Mouse (Mus musculus) kidney, postnatal 0 days (tissue): ENCODE results near the gene Selenoh. TPM values are rescaled to one million over a fixed set of nuclear protein-coding genes. Genes with fewer than 3 reads are reported as not detected.
A peak's percentile ranks its signal among the peaks of the same experiment; 100 is the strongest.

Source experiments
- ATAC-seq: fragments of 200-750 bp; cut with Nextera tagmentation; replicated peaks from 2 replicates; pipeline ENCODE4 v1.8.0; 2017; ENCODE audit warnings: low read depth, moderate number of reproducible peaks, moderate TSS enrichment, moderate library complexity; ENCODE audit not compliant: low FRiP score
- DNase-seq: peaks from one replicate; pipeline ENCODE4 v3.0.0-alpha.2; 2016; ENCODE audit warnings: low spot score
- H3K27ac ChIP-seq: fragments of 300-500 bp; sonication (generic); 2 replicates; pipeline ENCODE4 v1.5.1; 2014; ENCODE audit warnings: mild to moderate bottlenecking
- H3K27me3 ChIP-seq: fragments of 300-500 bp; sonication (generic); 2 replicates; pipeline ENCODE4 v1.6.1; 2014; ENCODE audit warnings: low read length, mixed read lengths; ENCODE audit not compliant: insufficient read depth
- H3K36me3 ChIP-seq: fragments of 300-500 bp; sonication (generic); 2 replicates; pipeline ENCODE4 v1.6.1; 2014; ENCODE audit warnings: low read length, mixed read lengths; ENCODE audit not compliant: insufficient read depth
- H3K4me1 ChIP-seq: fragments of 300-500 bp; sonication (generic); replicated peaks from 2 replicates; pipeline ENCODE4 v1.6.1; 2014; ENCODE audit warnings: antibody characterized with exemption, low read length, mixed read lengths; ENCODE audit not compliant: insufficient read depth
- H3K4me2 ChIP-seq: fragments of 300-500 bp; sonication (generic); 2 replicates; pipeline ENCODE4 v1.6.1; 2014; ENCODE audit warnings: mild to moderate bottlenecking, low read length, moderate library complexity, mixed read lengths
- H3K4me3 ChIP-seq: fragments of 300-500 bp; sonication (generic); replicated peaks from 2 replicates; pipeline ENCODE4 v1.5.1; 2014; ENCODE audit warnings: low read depth, low read length
- H3K9ac ChIP-seq: fragments of 300-500 bp; sonication (generic); 2 replicates; pipeline ENCODE4 v1.6.1; 2014; ENCODE audit warnings: low read depth, low read length
- H3K9me3 ChIP-seq: fragments of 300-500 bp; sonication (generic); replicated peaks from 2 replicates; pipeline ENCODE4 v1.6.1; 2016; ENCODE audit warnings: low read length, inconsistent platforms, mixed read lengths
- CTCF ChIP-seq: IDR thresholded peaks from 2 replicates; pipeline ENCODE4 v1.5.1; 2016; ENCODE audit warnings: antibody characterized with exemption, low read depth, mild to moderate bottlenecking, moderate library complexity
- WGBS: fragments of 180-500 bp; shearing (Covaris S2); extraction: QIAGEN DNeasy Blood & Tissue Kit; methylation state at CpG from one replicate; pipeline ENCODE4 v1.1.7; 2014; 5-methylcytosine and 5-hydroxymethylcytosine counted together
- polyA plus RNA-seq: library from polyadenylated mRNA; unstranded; fragments of >200 nt; fragmentation: Nextera tagmentation; extraction: Ambion mirVana; gene quantifications from 2 replicates; pipeline ENCODE4 v1.2.1, GENCODE M21; 2015

Selenoh gene
- polyA plus RNA-seq, 1 experiment from 2014 or later: 244 TPM

DNA sequence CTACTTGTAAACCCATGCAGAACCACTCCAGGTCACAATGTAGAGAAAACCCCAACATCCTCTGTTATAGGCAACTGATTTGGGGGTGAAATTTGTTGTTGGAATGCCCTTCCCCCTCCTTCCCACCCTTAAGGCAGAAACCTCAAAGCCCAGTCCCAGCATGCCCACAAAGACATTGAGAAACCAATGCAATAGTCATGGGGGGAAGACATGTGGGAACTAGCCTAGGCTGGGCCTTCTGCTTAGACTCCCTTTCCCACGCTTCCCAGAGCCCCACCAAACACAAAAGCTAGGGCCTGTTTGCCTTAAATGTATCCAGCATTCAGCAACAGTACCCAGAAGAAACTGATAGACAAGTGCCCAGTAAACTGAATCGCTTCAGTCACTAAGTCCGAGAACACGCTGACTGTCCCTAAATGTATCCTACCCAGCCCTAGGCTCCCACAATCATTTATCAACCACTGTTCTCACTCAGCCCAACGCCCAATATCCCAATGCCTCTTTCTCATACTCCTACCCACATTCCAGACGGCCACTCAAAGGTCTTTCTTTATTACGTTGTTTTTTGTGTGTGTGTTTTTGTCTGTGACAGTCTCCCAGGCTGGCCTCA, 44.1 kb downstream of the Selenoh start:
- Histone ChIP-seq H3K9ac (no peak overlapping the region), H3K27me3 (no peaks in the 10 kb centered on the region), H3K27ac (peak overlapping the region; percentile 36; the same call in 1 of the 2 replicates), H3K9me3 (no peaks in the 10 kb centered on the region), H3K4me2 (no peak overlapping the region), H3K4me3 (no peak overlapping the region), H3K4me1 (peaks cover 22% of the 10 kb centered on the region), H3K36me3 (peaks cover 7% of the 10 kb centered on the region; the same call in 1 of the 2 replicates)
- TF ChIP-seq CTCF: no peak
- 50% methylated on average over 7 of the region's 7 CpGs for WGBS
- ATAC-seq (peak; percentile 53; the same call in 1 of the 2 replicates), DNase-seq (peak; percentile 33)

DNA sequence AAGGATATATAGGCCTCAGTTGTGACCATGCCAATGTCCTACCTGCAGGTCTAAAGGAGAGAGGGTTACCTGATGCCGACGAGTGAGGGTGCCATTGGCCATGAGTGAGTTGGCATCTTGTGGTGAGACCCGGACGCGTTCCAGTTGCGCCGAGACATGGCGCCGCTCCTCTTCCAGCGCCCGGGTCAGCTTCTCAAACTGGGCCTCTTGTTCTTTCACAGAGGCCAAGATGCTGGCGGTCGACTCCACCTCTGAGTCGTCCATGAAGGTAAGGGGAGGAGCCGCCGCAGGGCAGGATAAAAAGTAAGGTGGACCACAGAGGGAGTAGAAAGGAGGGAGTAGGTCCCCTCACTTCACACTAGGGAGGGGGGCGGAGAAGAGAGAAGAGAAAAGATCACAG, 46.4 kb downstream of the Selenoh start:
- DNase-seq (no peak), ATAC-seq (no peak)
- TF ChIP-seq CTCF: no peak
- Histone ChIP-seq H3K4me2 (no peak overlapping the region), H3K4me1 (peaks cover 22% of the 10 kb centered on the region), H3K36me3 (peaks cover 23% of the 10 kb centered on the region), H3K27me3 (no peaks in the 10 kb centered on the region), H3K9me3 (no peaks in the 10 kb centered on the region), H3K4me3 (no peak overlapping the region), H3K27ac (no peak overlapping the region), H3K9ac (no peak overlapping the region)
- WGBS: 94% methylated on average over 17 of the region's 17 CpGs

GRCm38 (mm10) chr2:84623428-84624119, 47.0 kb downstream of the Selenoh start:
- no peak for ATAC-seq
- 89% methylated on average over 3 of the region's 3 CpGs for WGBS
- peak overlapping the region; percentile 38; the same call in 1 of the 2 replicates for H3K27ac ChIP-seq

GRCm38 (mm10) chr2:84622668-84623067, 47.9 kb downstream of the Selenoh start:
- peaks cover 21% of the 10 kb centered on the region for H3K36me3 ChIP-seq
- no peak overlapping the region; the same call in 1 of the 2 replicates for H3K27ac ChIP-seq

More at GRCm38 (mm10) chr2:84623428-84624119, 47.0 kb downstream of the Selenoh start:
- no peaks in the 10 kb centered on the region for H3K27me3 ChIP-seq
- TF ChIP-seq CTCF: no peak
- no peak for DNase-seq
- H3K9me3 ChIP-seq: no peaks in the 10 kb centered on the region
- H3K4me2 ChIP-seq: no peak overlapping the region
- peaks cover 25% of the 10 kb centered on the region for H3K4me1 ChIP-seq
- H3K4me3 ChIP-seq: no peak overlapping the region
- H3K36me3 ChIP-seq: peaks cover 21% of the 10 kb centered on the region
- no peak overlapping the region for H3K9ac ChIP-seq

GRCm38 (mm10) chr2:84619646-84620340, 50.8 kb downstream of the Selenoh start:
- peaks cover 40% of the 10 kb centered on the region for H3K36me3 ChIP-seq
- no peaks in the 10 kb centered on the region for H3K9me3 ChIP-seq
- no peak overlapping the region for H3K9ac ChIP-seq
- no peak overlapping the region for H3K4me2 ChIP-seq
- ATAC-seq: 0 out of 2 replicates have a peak, but pooled peaks have one; percentile 37
- no peak overlapping the region for H3K27ac ChIP-seq
- TF ChIP-seq CTCF: no peak
- no peak for DNase-seq
- H3K4me1 ChIP-seq: 0 out of 2 replicates have a peak, but pooled peaks cover 7% of the 10 kb centered on the region
- H3K27me3 ChIP-seq: no peaks in the 10 kb centered on the region
- no peak overlapping the region for H3K4me3 ChIP-seq
- WGBS: 95% methylated on average over 21 of the region's 21 CpGs

More at GRCm38 (mm10) chr2:84622668-84623067, 47.9 kb downstream of the Selenoh start:
- no peak overlapping the region for H3K9ac ChIP-seq
- no peak overlapping the region for H3K4me2 ChIP-seq
- peaks cover 24% of the 10 kb centered on the region for H3K4me1 ChIP-seq
- H3K9me3 ChIP-seq: no peaks in the 10 kb centered on the region
- WGBS: 75% methylated on average over 2 of the region's 2 CpGs
- no peaks in the 10 kb centered on the region for H3K27me3 ChIP-seq
- H3K4me3 ChIP-seq: no peak overlapping the region
- ATAC-seq (no peak), DNase-seq (no peak)
- TF ChIP-seq CTCF: no peak

Other genes with a start within 250 kb of the Selenoh start
- gene Calcrl, start 245.4 kb downstream of the Selenoh start, polyA plus RNA-seq: 50.1 and 53.7 TPM in 2 replicates
- gene Tfpi, start 194.0 kb downstream of the Selenoh start, polyA plus RNA-seq: 29.5 and 34.7 TPM in 2 replicates
- gene Ctnnd1, start 20.0 kb downstream of the Selenoh start, polyA plus RNA-seq: 35.0 and 37.4 TPM in 2 replicates
- 0.09 and 0.18 TPM in 2 replicates for gene Btbd18, start 11.7 kb downstream of the Selenoh start, polyA plus RNA-seq
- gene Gm28635, start 7.3 kb upstream of the Selenoh start, polyA plus RNA-seq: not detected in 2 replicates
- 33.3 and 34.6 TPM in 2 replicates for gene Med19, start 7.6 kb upstream of the Selenoh start, polyA plus RNA-seq
- gene Tmx2, start 8.4 kb upstream of the Selenoh start, polyA plus RNA-seq: 189 and 199 TPM in 2 replicates
- gene Zdhhc5, start 44.4 kb upstream of the Selenoh start, polyA plus RNA-seq: 25.9 and 29.2 TPM in 2 replicates
- gene Clp1, start 56.6 kb upstream of the Selenoh start, polyA plus RNA-seq: 24.5 and 26.0 TPM in 2 replicates
- gene Ypel4, start 63.3 kb upstream of the Selenoh start, polyA plus RNA-seq: 4.1 TPM in 2 replicates
- gene Gm19426, start 72.9 kb upstream of the Selenoh start, polyA plus RNA-seq: 8.7 and 9.3 TPM in 2 replicates
- gene Serping1, start 104.7 kb upstream of the Selenoh start, polyA plus RNA-seq: 140 and 156 TPM in 2 replicates
- 30.5 and 33.9 TPM in 2 replicates for gene Ube2l6, start 128.1 kb upstream of the Selenoh start, polyA plus RNA-seq
- gene Smtnl1, start 151.9 kb upstream of the Selenoh start, polyA plus RNA-seq: 0.36 and 0.37 TPM in 2 replicates
- gene Timm10, start 156.2 kb upstream of the Selenoh start, polyA plus RNA-seq: 63.6 and 71.1 TPM in 2 replicates
- 8.3 and 8.5 TPM in 2 replicates for gene Slc43a1, start 168.1 kb upstream of the Selenoh start, polyA plus RNA-seq
- gene Rtn4rl2, start 215.9 kb upstream of the Selenoh start, polyA plus RNA-seq: 1.1 and 1.3 TPM in 2 replicates